Mouse (Mus musculus): ENCODE results near the gene 2510009E07Rik. TPM values are rescaled to one million over a fixed set of nuclear protein-coding genes. Genes with fewer than 3 reads are reported as not detected.

2510009E07Rik gene
- total and polyA plus RNA-seq, 3 experiments, result not detected

GRCm38 (mm10) chr16:21620630-21621029, 73.8 kb downstream of the 2510009E07Rik start:
- Histone ChIP-seq H3K27me3 (replicated peaks) (no peaks in the 10 kb centered on the region), H3K9me3 (replicated peaks; ENCODE audit: low read length) (peaks cover 13% of the 10 kb centered on the region), H3K4me2 (ENCODE audit: insufficient read depth, low read depth, poor library complexity, severe bottlenecking) (no peak overlapping the region), H3K36me3 (replicated peaks in 1 of 2; ENCODE audit: control insufficient read depth in 1 of 2, insufficient read depth in 1 of 2, low read length in 1 of 2) (peaks cover 0 to 17% of the 10 kb centered on the region in 2 experiments), H3K4me3 (replicated peaks in 1 of 3; ENCODE audit: low read depth in 2 of 3, low read length in 2 of 3, poor library complexity in 1 of 3) (no peak overlapping the region), H3K79me2 (replicated peaks; ENCODE audit: control insufficient read depth, extremely low read depth, insufficient read depth, poor library complexity, severe bottlenecking) (no peaks in the 10 kb centered on the region), H3K27ac (ENCODE audit: insufficient read depth, low read depth) (no peak overlapping the region), H3K9ac (ENCODE audit: insufficient read depth, low read depth) (no peak overlapping the region), H3K4me1 (ENCODE audit: control insufficient read depth in 1 of 2, insufficient read depth in 2 of 2) (peaks cover 3 to 45% of the 10 kb centered on the region in 2 experiments)
- in situ Hi-C loops (cut with MboI; ENCODE audit: low pct_ligation_motif_present, low pct_unique_long_range_greater_than_20kb, low sequenced_read_pairs) (no loop called here), dilution Hi-C loops (cut with MboI; ENCODE audit: extremely low pct_ligation_motif_present, extremely low pct_unique_long_range_greater_than_20kb, low sequenced_read_pairs) (no loop called here)
- TF ChIP-seq PAX5 (IDR thresholded peaks at IDR 0.05; ENCODE audit: low read length) (no peak), TCF12 (IDR thresholded peaks at IDR 0.05; ENCODE audit: low read depth, low read length) (no peak), USF2 (conservative IDR thresholded peaks at IDR 0.05; ENCODE audit: low read depth, low read length) (no peak), POLR2A (IDR thresholded peaks at IDR 0.05; ENCODE audit: low read depth, low read length) (no peak), MAX (IDR thresholded peaks at IDR 0.05; ENCODE audit: low read length) (no peak)
- no peak for DNase-seq (ENCODE audit: extremely low read depth)

- Histone ChIP-seq H3K9ac (ENCODE audit: insufficient read depth, low read depth) (no peak overlapping the region), H3K9me3 (replicated peaks; ENCODE audit: low read length) (peaks cover 4% of the 10 kb centered on the region), H3K79me2 (replicated peaks; ENCODE audit: control insufficient read depth, extremely low read depth, insufficient read depth, poor library complexity, severe bottlenecking) (no peaks in the 10 kb centered on the region), H3K36me3 (replicated peaks in 1 of 2; ENCODE audit: control insufficient read depth in 1 of 2, insufficient read depth in 1 of 2, low read length in 1 of 2) (peaks cover 0 to 16% of the 10 kb centered on the region in 2 experiments), H3K4me2 (ENCODE audit: insufficient read depth, low read depth, poor library complexity, severe bottlenecking) (peak overlapping the region; percentile 3; the same call in 1 of the 2 replicates), H3K4me3 (replicated peaks in 1 of 3; ENCODE audit: low read depth in 2 of 3, low read length in 2 of 3, poor library complexity in 1 of 3) (no peak overlapping the region), H3K4me1 (ENCODE audit: control insufficient read depth in 1 of 2, insufficient read depth in 2 of 2) (peaks cover 5 to 48% of the 10 kb centered on the region in 2 experiments), H3K27ac (ENCODE audit: insufficient read depth, low read depth) (no peak overlapping the region), H3K27me3 (replicated peaks) (no peaks in the 10 kb centered on the region)
- DNase-seq (ENCODE audit: extremely low read depth), result peak; percentile 69
- TF ChIP-seq EP300 (IDR thresholded peaks at IDR 0.05; ENCODE audit: low read length) (no peak), SMC3 (IDR thresholded peaks at IDR 0.05; ENCODE audit: low read depth, low read length) (peak; percentile 91), CTCF (conservative IDR thresholded peaks at IDR 0.05 in 1 of 2, IDR thresholded peaks at IDR 0.05 in 1 of 2; ENCODE audit: low read depth in 2 of 2, low read length in 2 of 2) (peak; percentile 86 to 89), RAD21 (IDR thresholded peaks at IDR 0.05; ENCODE audit: low read depth, low read length) (peak; percentile 83), GABPA (IDR thresholded peaks at IDR 0.05; ENCODE audit: insufficient replicate concordance, low read depth, low read length) (no peak), IRF4 (IDR thresholded peaks at IDR 0.05; ENCODE audit: low read depth, low read length) (peak; percentile 24; the same call in 1 of the 2 replicates), MYC (IDR thresholded peaks at IDR 0.05; ENCODE audit: low read depth, low read length) (peak; percentile 66; the same call in 1 of the 2 replicates), ZC3H11A (IDR thresholded peaks at IDR 0.05; ENCODE audit: low read depth, low read length) (peak; percentile 77), ZMIZ1 (IDR thresholded peaks at IDR 0.05; ENCODE audit: low read depth, low read length) (no peak), UBTF (IDR thresholded peaks at IDR 0.05; ENCODE audit: low read depth, low read length) (no peak), ETS1 (conservative IDR thresholded peaks at IDR 0.05; ENCODE audit: low read depth, low read length) (0 out of 2 replicates have a peak, but pooled peaks have one; percentile 0), SIN3A (IDR thresholded peaks at IDR 0.05; ENCODE audit: low read length) (0 out of 2 replicates have a peak, but pooled peaks have one; percentile 27), USF2 (conservative IDR thresholded peaks at IDR 0.05; ENCODE audit: low read depth, low read length) (no peak), POLR2A (IDR thresholded peaks at IDR 0.05; ENCODE audit: low read depth, low read length) (no peak), ZKSCAN1 (IDR thresholded peaks at IDR 0.05; ENCODE audit: borderline replicate concordance, low read depth, low read length) (no peak), ELF1 (IDR thresholded peaks at IDR 0.05; ENCODE audit: low read depth, low read length) (no peak), CHD2 (IDR thresholded peaks at IDR 0.05; ENCODE audit: low read length) (no peak)
- dilution Hi-C loops (cut with MboI; ENCODE audit: extremely low pct_ligation_motif_present, extremely low pct_unique_long_range_greater_than_20kb, low sequenced_read_pairs) (no loop called here), in situ Hi-C loops (cut with MboI; ENCODE audit: low pct_ligation_motif_present, low pct_unique_long_range_greater_than_20kb, low sequenced_read_pairs) (loop anchor here (5.0 kb wide), 2 partner anchors 116 to 124 kb away; no protein-coding TSS in a partner anchor)
Measured at GRCm38 (mm10) chr16:21615802-21616201, 78.7 kb downstream of the 2510009E07Rik start.
